Mouse (Mus musculus): Measurements from ENCODE around the gene Ptpn11. TPM values are rescaled to one million over a fixed set of nuclear protein-coding genes. Genes with fewer than 3 reads are reported as not detected.

Gene Ptpn11
- polyA plus RNA-seq, 1 experiment from 2014 or later, result 26.4 TPM

DNA sequence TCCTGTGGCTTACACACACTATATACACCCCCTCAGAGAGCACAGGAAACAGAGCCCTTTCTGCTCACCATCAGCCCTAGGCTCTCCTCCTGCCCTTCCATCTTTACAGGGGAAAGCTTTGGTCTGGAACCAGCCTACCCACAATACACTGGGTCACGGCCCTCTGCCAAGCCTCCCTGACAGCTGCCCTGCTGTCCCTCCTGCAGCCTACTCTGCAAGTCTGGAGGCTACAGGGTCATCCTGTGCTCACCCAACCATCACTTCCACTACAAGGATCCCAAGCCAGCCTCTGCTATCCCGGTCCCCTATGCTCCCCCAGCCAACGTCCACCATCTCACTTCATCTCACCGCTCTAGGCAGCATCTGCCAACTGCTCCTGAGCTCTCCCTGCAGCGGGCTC lies 44.9 kb downstream of the Ptpn11 start:
- Histone ChIP-seq H3K27ac (peak overlapping the region; percentile 7), H3K4me2 (replicated peaks) (no peak overlapping the region), H3K27me3 (ENCODE audit: control insufficient read depth, insufficient read depth, low read length) (no peaks in the 10 kb centered on the region), H3K4me1 (replicated peaks; ENCODE audit: control insufficient read depth, insufficient read depth, low read length) (peaks cover 19% of the 10 kb centered on the region; the same call in 1 of the 2 replicates), H3K9ac (no peak overlapping the region), H3K36me3 (replicated peaks; ENCODE audit: control insufficient read depth, insufficient read depth) (peaks cover 77% of the 10 kb centered on the region), H3K4me3 (replicated peaks; ENCODE audit: low read length) (no peak overlapping the region), H3K9me3 (ENCODE audit: control insufficient read depth, low read length) (no peaks in the 10 kb centered on the region)
- ATAC-seq (ENCODE audit: low FRiP score), result no peak; the same call in 1 of the 2 replicates
- DNase-seq (ENCODE audit: low spot score), result no peak
- WGBS, result 76% methylated on average over 5 of the region's 5 CpGs

DNA sequence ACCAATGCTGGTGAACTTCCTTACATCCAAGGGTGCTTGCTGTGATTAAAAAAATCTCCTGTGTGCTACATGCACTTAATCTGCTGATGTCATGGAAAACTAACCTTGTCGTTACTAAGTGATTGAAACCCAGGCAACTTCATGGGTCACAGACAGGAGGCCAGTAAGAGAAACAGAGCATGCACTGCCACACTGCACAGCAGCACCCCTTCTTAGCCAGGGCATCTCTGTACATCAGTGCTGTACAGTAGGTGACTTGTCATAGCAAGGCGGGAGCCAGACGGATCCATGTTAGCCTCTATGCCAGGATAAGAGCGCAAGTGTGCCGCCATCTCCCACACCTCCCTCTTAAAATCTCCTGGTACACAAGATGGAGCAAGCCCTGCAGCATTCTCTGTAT lies 45.6 kb downstream of the Ptpn11 start:
- Histone ChIP-seq H3K36me3 (replicated peaks; ENCODE audit: control insufficient read depth, insufficient read depth) (peaks cover 77% of the 10 kb centered on the region), H3K27ac (peak overlapping the region; percentile 7), H3K4me3 (replicated peaks; ENCODE audit: low read length) (no peak overlapping the region), H3K27me3 (ENCODE audit: control insufficient read depth, insufficient read depth, low read length) (no peaks in the 10 kb centered on the region), H3K9me3 (ENCODE audit: control insufficient read depth, low read length) (no peaks in the 10 kb centered on the region), H3K4me2 (replicated peaks) (no peak overlapping the region), H3K9ac (no peak overlapping the region), H3K4me1 (replicated peaks; ENCODE audit: control insufficient read depth, insufficient read depth, low read length) (peaks cover 19% of the 10 kb centered on the region; the same call in 1 of the 2 replicates)
- WGBS, result 78% methylated on average over 5 of the region's 5 CpGs
- no peak for ATAC-seq (ENCODE audit: low FRiP score)
- no peak for DNase-seq (ENCODE audit: low spot score)

GRCm38 (mm10) chr5:121144441-121145238 lies 46.6 kb downstream of the Ptpn11 start:
- Histone ChIP-seq H3K27ac (peak overlapping the region; percentile 36; the same call in 1 of the 2 replicates), H3K27me3 (ENCODE audit: control insufficient read depth, insufficient read depth, low read length) (no peaks in the 10 kb centered on the region), H3K9ac (no peak overlapping the region), H3K4me3 (replicated peaks; ENCODE audit: low read length) (no peak overlapping the region), H3K36me3 (replicated peaks; ENCODE audit: control insufficient read depth, insufficient read depth) (peaks cover 72% of the 10 kb centered on the region), H3K9me3 (ENCODE audit: control insufficient read depth, low read length) (no peaks in the 10 kb centered on the region), H3K4me2 (replicated peaks) (no peak overlapping the region), H3K4me1 (replicated peaks; ENCODE audit: control insufficient read depth, insufficient read depth, low read length) (peaks cover 19% of the 10 kb centered on the region; the same call in 1 of the 2 replicates)
- 86% methylated on average over 13 of the region's 13 CpGs for WGBS
- no peak for DNase-seq (ENCODE audit: low spot score)
- ATAC-seq (ENCODE audit: low FRiP score), result no peak

- DNase-seq (ENCODE audit: low spot score), result no peak
- no peak for ATAC-seq (ENCODE audit: low FRiP score)
- H3K36me3 ChIP-seq (replicated peaks; ENCODE audit: control insufficient read depth, insufficient read depth), result peaks cover 73% of the 10 kb centered on the region
Measured at GRCm38 (mm10) chr5:121142431-121143119, 48.6 kb downstream of the Ptpn11 start.

GRCm38 (mm10) chr5:121140276-121140675 lies 50.9 kb downstream of the Ptpn11 start:
- no peak overlapping the region for H3K27ac ChIP-seq
- H3K4me3 ChIP-seq (replicated peaks; ENCODE audit: low read length), result no peak overlapping the region
- H3K4me2 ChIP-seq (replicated peaks), result no peak overlapping the region
- ATAC-seq (ENCODE audit: low FRiP score), result no peak
- 76% methylated on average over 7 of the region's 7 CpGs for WGBS
- H3K9ac ChIP-seq, result no peak overlapping the region
- no peaks in the 10 kb centered on the region for H3K9me3 ChIP-seq (ENCODE audit: control insufficient read depth, low read length)
- peaks cover 75% of the 10 kb centered on the region for H3K36me3 ChIP-seq (replicated peaks; ENCODE audit: control insufficient read depth, insufficient read depth)
- H3K4me1 ChIP-seq (replicated peaks; ENCODE audit: control insufficient read depth, insufficient read depth, low read length), result peaks cover 7% of the 10 kb centered on the region; the same call in 1 of the 2 replicates
- H3K27me3 ChIP-seq (ENCODE audit: control insufficient read depth, insufficient read depth, low read length), result no peaks in the 10 kb centered on the region
- no peak for DNase-seq (ENCODE audit: low spot score)

More at GRCm38 (mm10) chr5:121142431-121143119, 48.6 kb downstream of the Ptpn11 start:
- no peak overlapping the region for H3K4me2 ChIP-seq (replicated peaks)
- H3K9ac ChIP-seq, result no peak overlapping the region
- H3K4me3 ChIP-seq (replicated peaks; ENCODE audit: low read length), result no peak overlapping the region
- H3K27ac ChIP-seq, result peak overlapping the region; percentile 77
- H3K4me1 ChIP-seq (replicated peaks; ENCODE audit: control insufficient read depth, insufficient read depth, low read length), result peaks cover 19% of the 10 kb centered on the region; the same call in 1 of the 2 replicates
- WGBS, result 71% methylated on average over 14 of the region's 14 CpGs
- H3K9me3 ChIP-seq (ENCODE audit: control insufficient read depth, low read length), result no peaks in the 10 kb centered on the region
- no peaks in the 10 kb centered on the region for H3K27me3 ChIP-seq (ENCODE audit: control insufficient read depth, insufficient read depth, low read length)

DNA sequence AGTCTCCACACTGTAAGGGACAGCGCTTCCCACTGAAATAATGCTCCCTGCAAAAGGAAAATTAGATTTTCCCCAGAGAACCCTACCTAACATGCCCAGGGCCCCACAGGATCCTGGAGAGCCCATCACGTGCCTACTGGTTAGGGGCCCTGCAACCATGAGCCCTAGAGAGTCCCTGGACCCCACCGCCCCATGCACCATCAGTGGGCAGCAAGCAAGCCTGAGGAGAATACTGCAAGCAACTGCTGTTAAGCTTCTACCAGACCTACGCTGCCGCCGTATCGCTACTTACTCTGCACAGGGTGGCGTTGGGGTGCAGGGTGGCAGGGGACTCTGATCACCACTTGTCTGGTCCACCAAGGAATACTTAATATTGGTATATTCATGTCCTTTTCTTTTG lies 54.1 kb downstream of the Ptpn11 start:
- H3K27ac ChIP-seq, result no peak overlapping the region
- H3K9ac ChIP-seq, result no peak overlapping the region

GRCm38 (mm10) chr5:121131801-121132200 lies 59.4 kb downstream of the Ptpn11 start:
- H3K4me2 ChIP-seq (replicated peaks), result no peak overlapping the region
- H3K36me3 ChIP-seq (replicated peaks; ENCODE audit: control insufficient read depth, insufficient read depth), result peaks cover 57% of the 10 kb centered on the region
- ATAC-seq (ENCODE audit: low FRiP score) (no peak), DNase-seq (ENCODE audit: low spot score) (no peak)
- WGBS, result 86% methylated on average over 3 of the region's 3 CpGs
- no peak overlapping the region for H3K27ac ChIP-seq
- no peak overlapping the region for H3K9ac ChIP-seq
- H3K9me3 ChIP-seq (ENCODE audit: control insufficient read depth, low read length), result no peaks in the 10 kb centered on the region
- H3K27me3 ChIP-seq (ENCODE audit: control insufficient read depth, insufficient read depth, low read length), result no peaks in the 10 kb centered on the region
- H3K4me3 ChIP-seq (replicated peaks; ENCODE audit: low read length), result no peak overlapping the region
- H3K4me1 ChIP-seq (replicated peaks; ENCODE audit: control insufficient read depth, insufficient read depth, low read length), result no peaks in the 10 kb centered on the region

More for the DNA sequence above, 54.1 kb downstream of the Ptpn11 start:
- no peak for DNase-seq (ENCODE audit: low spot score)
- no peak for ATAC-seq (ENCODE audit: low FRiP score)
- no peak overlapping the region for H3K4me2 ChIP-seq (replicated peaks)
- H3K4me1 ChIP-seq (replicated peaks; ENCODE audit: control insufficient read depth, insufficient read depth, low read length), result no peaks in the 10 kb centered on the region; the same call in 1 of the 2 replicates
- no peaks in the 10 kb centered on the region for H3K9me3 ChIP-seq (ENCODE audit: control insufficient read depth, low read length)
- WGBS, result 97% methylated on average over 8 of the region's 8 CpGs
- H3K36me3 ChIP-seq (replicated peaks; ENCODE audit: control insufficient read depth, insufficient read depth), result peaks cover 87% of the 10 kb centered on the region
- no peak overlapping the region for H3K4me3 ChIP-seq (replicated peaks; ENCODE audit: low read length)
- no peaks in the 10 kb centered on the region for H3K27me3 ChIP-seq (ENCODE audit: control insufficient read depth, insufficient read depth, low read length)

GRCm38 (mm10) chr5:121129254-121129653 lies 61.9 kb downstream of the Ptpn11 start:
- Histone ChIP-seq H3K27ac (peak overlapping the region; percentile 3; the same call in 1 of the 2 replicates), H3K4me1 (replicated peaks; ENCODE audit: control insufficient read depth, insufficient read depth, low read length) (no peaks in the 10 kb centered on the region), H3K4me2 (replicated peaks) (no peak overlapping the region), H3K4me3 (replicated peaks; ENCODE audit: low read length) (no peak overlapping the region), H3K27me3 (ENCODE audit: control insufficient read depth, insufficient read depth, low read length) (no peaks in the 10 kb centered on the region), H3K9ac (no peak overlapping the region), H3K36me3 (replicated peaks; ENCODE audit: control insufficient read depth, insufficient read depth) (peaks cover 33% of the 10 kb centered on the region), H3K9me3 (ENCODE audit: control insufficient read depth, low read length) (no peaks in the 10 kb centered on the region)
- no peak for ATAC-seq (ENCODE audit: low FRiP score)
- DNase-seq (ENCODE audit: low spot score), result no peak
- 96% methylated on average over 5 of the region's 5 CpGs for WGBS

- Histone ChIP-seq H3K9me3 (ENCODE audit: control insufficient read depth, low read length) (no peaks in the 10 kb centered on the region), H3K9ac (no peak overlapping the region), H3K27ac (no peak overlapping the region), H3K4me1 (replicated peaks; ENCODE audit: control insufficient read depth, insufficient read depth, low read length) (0 out of 2 replicates have a peak, but pooled peaks cover 3% of the 10 kb centered on the region), H3K4me2 (replicated peaks) (no peak overlapping the region), H3K4me3 (replicated peaks; ENCODE audit: low read length) (no peak overlapping the region), H3K27me3 (ENCODE audit: control insufficient read depth, insufficient read depth, low read length) (no peaks in the 10 kb centered on the region), H3K36me3 (replicated peaks; ENCODE audit: control insufficient read depth, insufficient read depth) (peaks cover 4% of the 10 kb centered on the region; the same call in 1 of the 2 replicates)
- ATAC-seq (ENCODE audit: low FRiP score), result no peak
- DNase-seq (ENCODE audit: low spot score), result no peak
- 77% methylated on average over 2 of the region's 2 CpGs for WGBS
Measured at GRCm38 (mm10) chr5:121126051-121126450, 65.1 kb downstream of the Ptpn11 start.

Measured in hindbrain, embryonic 14.5 days (tissue).